Mouse (Mus musculus) heart, adult 18-20 months (tissue): Measurements from ENCODE around the gene Pigz. TPM values are rescaled to one million over a fixed set of nuclear protein-coding genes. Genes with fewer than 3 reads are reported as not detected.

ENCODE experiments used
- microRNA-seq, 2 experiments: library from miRNA; unstranded; fragments of <30 nt; microRNA quantifications; one replicate each; pipeline ENCODE4 v1.2.0; 2022
- total RNA-seq, 2 experiments: library from RNA; stranded (reverse); gene quantifications; 2 replicates each; pipeline ENCODE4 v1.2.3; 2021

The Pigz gene
- total RNA-seq, 2 experiments from 2014 or later, result 2.2 to 3.5 TPM

Small RNA genes within 50 kb of the gene (microRNA-seq; reads per million reads assigned to microRNA genes)
- gene Gm26269, result 0 reads per million in 2 experiments

Other genes starting within 250 kb of the Pigz start
- under 1 TPM in 1 of 2 experiments, not detected in 1; 0.08 TPM for gene Meltf, start 55.0 kb upstream of the Pigz start, total RNA-seq
- 10 to 100 TPM; 74.8 to 79.2 TPM for gene 0610012G03Rik, start 14.6 kb downstream of the Pigz start, total RNA-seq
- gene Ncbp2, start 14.7 kb downstream of the Pigz start, total RNA-seq, result 10 to 100 TPM; 24.8 to 26.4 TPM
- 10 to 100 TPM; 12.1 to 13.0 TPM for gene Senp5, start 69.4 kb downstream of the Pigz start, total RNA-seq
- gene Pak2, start 145.5 kb downstream of the Pigz start, total RNA-seq, result 10 to 100 TPM; 26.5 to 27.1 TPM
- 10 to 100 TPM; 16.7 to 16.9 TPM for gene Pigx, start 165.9 kb downstream of the Pigz start, total RNA-seq
- 10 to 100 TPM; 10.1 to 10.4 TPM for gene Cep19, start 165.9 kb downstream of the Pigz start, total RNA-seq
- 1 to 10 TPM; 3.6 to 4.9 TPM for gene Nrros, start 231.7 kb downstream of the Pigz start, total RNA-seq
- gene Bex6, start 246.0 kb downstream of the Pigz start, total RNA-seq, result not detected